Mouse (Mus musculus) macrophage (primary cell): ENCODE measurements around the gene Hsd11b1. TPM values are rescaled to one million over a fixed set of nuclear protein-coding genes. Genes with fewer than 3 reads are reported as not detected.

Experiments used
- H3K27ac ChIP-seq: fragments of 350-480 bp; formaldehyde crosslinking; 2 replicates; pipeline ENCODE4 v1.9.0; 2021
- H3K36me3 ChIP-seq: fragments of 350-480 bp; formaldehyde crosslinking; 2 replicates; pipeline ENCODE4 v1.9.0; 2021; ENCODE audit errors: inconsistent target
- H3K4me3 ChIP-seq: fragments of 350-480 bp; formaldehyde crosslinking; 2 replicates; pipeline ENCODE4 v1.9.0; 2021; ENCODE audit errors: inconsistent target
- H3K79me2 ChIP-seq: fragments of 350-480 bp; formaldehyde crosslinking; 2 replicates; pipeline ENCODE4 v1.9.0; 2021; ENCODE audit errors: inconsistent target
- WGBS: methylation state at CpG from one replicate; pipeline ENCODE4 v1.1.7; 2026; ENCODE audit warnings: inconsistent platforms; ENCODE audit not compliant: missing documents; 5-methylcytosine and 5-hydroxymethylcytosine counted together
- polyA plus RNA-seq: library from polyadenylated mRNA; stranded (reverse); fragments of 250-400 nt; gene quantifications from 3 replicates; pipeline ENCODE4 v1.2.4, GENCODE M21; 2018; ENCODE audit warnings: inconsistent platforms

Hsd11b1 gene
- polyA plus RNA-seq, 1 experiment from 2014 or later: 0.29 TPM

DNA sequence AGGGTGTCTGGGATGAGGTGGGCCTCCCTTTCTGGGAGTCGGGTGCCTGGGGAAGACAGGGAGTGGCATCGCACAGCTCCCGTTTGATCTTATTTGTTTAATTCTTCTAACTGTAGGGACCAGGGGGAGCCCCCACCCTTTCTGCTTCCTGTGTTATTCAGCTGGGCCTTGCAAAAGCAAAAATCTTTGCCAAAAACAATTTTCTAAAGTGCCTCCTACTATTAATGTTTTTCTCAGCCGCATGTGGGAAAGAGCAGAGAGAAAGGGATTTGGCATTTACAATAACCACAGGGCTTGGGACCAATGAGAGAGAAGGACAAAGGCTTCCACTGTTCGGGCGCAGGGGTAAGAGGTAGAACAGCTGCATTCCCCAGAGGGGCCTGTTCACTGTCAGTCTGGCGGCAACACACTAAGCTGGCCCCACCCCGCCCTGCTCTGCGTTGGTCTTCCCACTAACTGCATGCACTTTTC lies 74.7 kb downstream of the Hsd11b1 start:
- WGBS: 91% methylated on average over 7 of the region's 9 CpGs
- H3K36me3 ChIP-seq: peaks cover 68% of the 10 kb centered on the region
- no peak overlapping the region for H3K4me3 ChIP-seq
- no peaks in the 10 kb centered on the region for H3K79me2 ChIP-seq
- no peak overlapping the region for H3K27ac ChIP-seq

DNA sequence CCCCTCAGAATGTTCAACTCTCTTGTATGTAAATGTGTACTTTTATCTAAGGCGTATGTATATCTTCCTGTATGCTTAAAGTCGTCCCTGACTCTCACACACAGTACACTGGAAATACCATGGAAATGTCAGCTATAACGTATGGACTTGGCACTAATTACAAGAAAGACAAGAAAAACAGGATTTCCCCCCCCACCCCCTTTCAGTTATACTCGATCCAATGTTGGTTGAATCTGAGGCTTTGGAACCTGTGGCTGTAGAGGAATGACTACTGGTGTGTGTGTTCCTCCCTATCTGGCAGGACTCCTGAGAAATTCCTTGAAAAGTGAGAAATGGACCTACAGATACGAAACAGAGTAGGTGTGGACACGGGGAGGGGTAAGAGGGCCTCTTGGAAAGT lies 75.6 kb downstream of the Hsd11b1 start:
- Histone ChIP-seq H3K79me2 (no peaks in the 10 kb centered on the region), H3K27ac (no peak overlapping the region), H3K4me3 (no peak overlapping the region), H3K36me3 (peaks cover 63% of the 10 kb centered on the region; the same call in 1 of the 2 replicates)
- 96% methylated on average over 6 of the region's 6 CpGs for WGBS

DNA sequence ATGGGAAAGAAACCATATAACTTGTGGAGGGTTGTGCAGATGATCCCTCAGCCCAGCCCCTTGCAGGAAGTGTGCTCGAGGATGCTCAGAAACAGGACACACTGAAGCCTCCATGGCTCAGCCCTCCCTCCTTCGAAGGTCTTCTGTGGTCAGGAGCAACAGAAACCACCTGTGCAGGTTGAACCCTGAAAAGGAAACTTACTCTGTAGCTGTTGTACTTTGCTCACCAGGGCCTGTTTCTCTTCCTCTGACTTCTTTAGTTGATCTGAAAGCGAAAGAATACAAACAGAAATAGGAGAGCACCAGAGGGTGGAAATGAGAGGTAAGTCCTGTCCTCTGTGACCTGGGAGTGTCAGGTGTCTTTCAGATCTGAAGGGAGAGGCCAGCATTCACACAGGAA lies 82.8 kb downstream of the Hsd11b1 start:
- 73% methylated on average over 3 of the region's 3 CpGs for whole genome bisulfite sequencing
- H3K79me2 ChIP-seq: no peaks in the 10 kb centered on the region
- no peak overlapping the region for H3K4me3 ChIP-seq
- no peak overlapping the region for H3K27ac ChIP-seq
- peaks cover 41% of the 10 kb centered on the region for H3K36me3 ChIP-seq

DNA sequence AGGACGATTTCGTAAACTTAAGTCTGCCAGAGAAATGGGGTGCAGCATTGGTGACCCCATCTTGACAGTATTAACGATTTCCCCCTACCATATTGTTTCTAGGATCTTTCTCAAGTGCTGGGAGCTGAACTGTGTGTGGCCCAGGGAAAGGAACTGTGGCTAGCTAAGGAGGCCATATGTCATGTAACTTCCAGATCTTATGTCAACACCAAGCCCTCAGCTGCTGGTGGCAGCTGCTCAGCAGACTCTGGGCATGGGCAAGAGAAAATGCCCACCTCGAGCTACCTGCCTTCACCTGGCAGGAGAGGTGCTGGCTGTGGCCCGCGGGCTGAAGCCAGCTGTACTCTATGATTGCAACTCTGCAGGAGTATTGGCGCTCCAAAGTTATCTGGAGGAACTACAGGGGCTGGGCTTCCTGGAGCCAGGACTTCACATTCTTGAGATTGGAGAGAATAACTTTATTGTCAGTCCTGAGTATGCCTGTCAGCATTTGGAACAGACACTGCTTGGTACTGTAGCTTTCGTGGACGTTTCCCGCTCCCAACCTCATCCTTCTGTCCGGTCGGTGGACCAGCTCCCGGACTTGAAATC lies 89.6 kb downstream of the Hsd11b1 start:
- Histone ChIP-seq H3K4me3 (peak overlapping the region; percentile 82), H3K79me2 (no peaks in the 10 kb centered on the region), H3K27ac (peak overlapping the region; percentile 82; the same call in 1 of the 2 replicates), H3K36me3 (no peaks in the 10 kb centered on the region)
- WGBS: 80% methylated on average over 13 of the region's 13 CpGs

DNA sequence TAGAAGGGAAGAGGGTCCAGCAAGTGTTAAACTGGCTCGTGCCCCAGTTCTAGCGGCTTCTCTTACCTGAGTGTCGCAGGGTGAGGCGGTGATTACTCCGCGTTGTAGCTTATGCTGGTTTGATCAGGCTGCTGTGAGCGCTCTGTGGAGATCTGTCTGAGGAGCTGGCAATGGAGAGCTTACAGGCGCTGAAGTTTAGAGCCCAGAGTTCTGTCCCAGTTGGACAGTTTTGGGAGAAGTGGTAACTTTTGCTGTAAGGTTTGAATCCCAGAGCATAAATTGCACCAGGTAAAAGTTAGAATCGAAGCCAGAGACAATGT lies 90.1 kb downstream of the Hsd11b1 start:
- WGBS: 12% methylated on average over 9 of the region's 9 CpGs
- Histone ChIP-seq H3K4me3 (peak overlapping the region; percentile 82), H3K79me2 (no peaks in the 10 kb centered on the region), H3K27ac (peak overlapping the region; percentile 82), H3K36me3 (no peaks in the 10 kb centered on the region)

DNA sequence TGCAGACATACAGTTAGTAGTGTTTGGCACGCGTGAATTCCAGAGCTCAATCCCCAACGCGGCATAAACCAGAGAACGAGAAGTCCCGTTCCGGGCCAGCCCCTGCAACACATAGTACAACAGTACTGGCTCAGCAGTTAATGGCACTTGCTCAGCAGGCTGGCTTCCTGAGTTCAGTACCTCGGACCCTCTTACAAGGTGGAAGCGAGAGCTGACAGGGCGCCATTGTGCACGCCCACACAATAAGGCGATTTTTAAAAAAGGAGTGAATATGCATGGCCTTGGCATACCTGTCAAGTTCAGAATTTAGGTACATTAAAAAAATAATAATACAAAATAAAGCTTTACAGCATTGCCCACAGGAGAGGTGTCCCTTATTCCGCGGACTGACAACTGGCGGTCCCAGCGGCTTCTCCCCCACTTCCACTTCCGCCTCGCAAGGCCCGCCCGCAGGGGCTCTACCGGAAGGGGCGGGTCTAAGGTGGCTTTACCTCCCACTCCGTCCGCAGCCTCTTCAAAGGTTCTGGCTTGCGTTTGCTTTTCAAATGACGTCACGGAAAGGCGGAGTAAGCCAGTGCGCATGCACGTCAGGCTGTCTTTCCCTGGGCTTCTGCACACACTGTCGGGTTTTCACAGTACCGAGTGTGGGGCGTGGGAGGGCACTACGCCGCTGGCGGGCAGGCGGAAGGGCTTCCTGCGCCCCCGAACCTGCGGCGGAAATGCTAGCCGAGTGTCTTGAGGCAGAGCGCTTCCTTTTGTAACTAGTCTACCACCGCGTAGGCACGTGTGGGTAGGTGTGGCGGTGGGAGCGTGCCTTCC lies 90.7 kb downstream of the Hsd11b1 start:
- no peaks in the 10 kb centered on the region for H3K36me3 ChIP-seq
- under 1% methylated on average over 48 of the region's 48 CpGs for WGBS
- H3K79me2 ChIP-seq: no peaks in the 10 kb centered on the region

More for the DNA sequence above, 90.7 kb downstream of the Hsd11b1 start:
- peak overlapping the region; percentile 82 for H3K4me3 ChIP-seq
- H3K27ac ChIP-seq: peak overlapping the region; percentile 82

Other genes starting within 250 kb of the Hsd11b1 start
- gene Syt14, start 228.3 kb downstream of the Hsd11b1 start, polyA plus RNA-seq: not detected in 3 replicates
- gene Diexf, start 133.8 kb downstream of the Hsd11b1 start, polyA plus RNA-seq: 5.6 to 8.0 TPM (median 6.4 TPM) in 3 replicates
- not detected in 3 replicates for gene Irf6, start 111.0 kb downstream of the Hsd11b1 start, polyA plus RNA-seq
- 4.8 to 6.7 TPM (median 4.8 TPM) in 3 replicates for gene A130010J15Rik, start 96.0 kb downstream of the Hsd11b1 start, polyA plus RNA-seq
- 10.8 to 32.5 TPM (median 15.4 TPM) in 3 replicates for gene Traf3ip3, start 62.4 kb downstream of the Hsd11b1 start, polyA plus RNA-seq
- 0.05 TPM in 1 of 3 replicates, not detected in the others for gene Lamb3, start 56.4 kb downstream of the Hsd11b1 start, polyA plus RNA-seq
- 0.43 TPM in 1 of 3 replicates, not detected in the others for gene G0s2, start 9.1 kb upstream of the Hsd11b1 start, polyA plus RNA-seq
- not detected in 3 replicates for gene Camk1g, start 106.2 kb upstream of the Hsd11b1 start, polyA plus RNA-seq